Mouse (Mus musculus): ENCODE measurements at regions not wholly inside any gene's neighbourhood (a gene's known extent, or its start where the extent isn't known, plus 50 kb on each side); places are given as distances from the start of the nearest gene placed in this dataset.

DNA sequence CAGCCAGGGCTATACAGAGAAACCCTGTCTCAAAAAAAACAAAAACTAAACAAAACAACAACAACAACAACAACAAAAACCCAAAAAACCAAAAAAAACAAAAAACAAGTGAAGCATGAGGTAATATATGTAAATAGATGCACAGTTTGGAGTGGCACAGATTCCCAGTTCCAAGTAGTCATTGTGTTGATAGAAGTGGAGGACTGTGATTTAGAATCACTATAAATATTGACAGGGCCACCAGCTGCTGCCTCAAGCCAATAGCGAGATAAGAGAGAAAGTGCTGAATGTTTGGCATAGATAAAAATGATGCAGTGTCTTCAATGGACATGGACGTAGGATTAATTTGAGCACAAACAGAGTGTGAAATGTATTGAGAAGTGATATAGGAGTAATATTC lies 266.9 kb upstream of the Cntnap5a start:
- Histone ChIP-seq H3K4me1 (no peaks in the 10 kb centered on the region), H3K9me3 (no peaks in the 10 kb centered on the region), H3K4me2 (no peak overlapping the region), H3K27ac (no peak overlapping the region), H3K27me3 (no peaks in the 10 kb centered on the region), H3K36me3 (replicated peaks) (no peaks in the 10 kb centered on the region), H3K9ac (no peak overlapping the region), H3K4me3 (replicated peaks) (no peak overlapping the region)
- no peak for ATAC-seq (ENCODE audit: low FRiP score)
- 71% methylated on average over 2 of the region's 2 CpGs for WGBS

DNA sequence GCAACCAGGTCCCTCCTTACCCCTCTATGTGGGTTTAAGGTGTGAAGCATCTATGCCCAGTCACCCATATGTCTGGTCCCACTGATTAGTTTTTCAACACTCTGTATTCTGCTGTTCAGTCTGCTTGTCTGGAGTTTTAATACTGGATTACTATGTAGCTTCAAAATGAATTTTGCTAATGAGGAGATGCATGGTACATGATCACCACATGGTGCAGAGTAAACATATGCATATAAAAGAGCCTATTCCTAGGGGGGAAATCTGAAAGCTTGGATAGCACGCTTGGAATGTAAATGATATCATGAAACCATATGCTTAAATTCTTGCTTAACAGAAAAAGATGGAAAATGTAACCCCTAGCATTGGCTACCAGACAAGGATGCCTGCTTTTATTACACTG lies 262.1 kb upstream of the Cntnap5a start:
- Histone ChIP-seq H3K4me2 (no peak overlapping the region), H3K27ac (no peak overlapping the region), H3K4me3 (replicated peaks) (no peak overlapping the region), H3K9me3 (no peaks in the 10 kb centered on the region), H3K36me3 (replicated peaks) (no peaks in the 10 kb centered on the region), H3K9ac (no peak overlapping the region), H3K27me3 (no peaks in the 10 kb centered on the region), H3K4me1 (no peaks in the 10 kb centered on the region)
- 0 out of 2 replicates have a peak, but pooled peaks have one; percentile 23 for ATAC-seq (ENCODE audit: low FRiP score)
- 48% methylated on average over 1 of the region's 1 CpGs for WGBS

DNA sequence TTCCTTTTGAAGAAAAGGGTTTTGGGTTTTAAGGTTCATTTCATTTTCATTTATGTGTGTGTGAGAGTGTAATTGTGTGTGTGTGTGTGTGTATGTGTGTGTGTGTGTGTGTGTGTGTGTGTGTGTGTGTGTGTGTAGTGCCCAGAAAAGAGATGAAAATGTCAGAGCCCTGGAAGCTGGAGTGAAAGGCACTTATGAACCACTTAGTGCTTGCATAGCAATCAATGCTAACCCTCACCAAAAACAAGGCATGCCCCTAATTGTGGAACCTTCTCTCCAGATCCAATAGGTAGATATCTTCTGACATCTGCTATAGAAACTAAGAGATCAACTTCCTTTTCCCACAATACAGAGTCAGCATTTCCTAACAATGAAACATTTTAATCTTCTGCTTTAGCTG lies 261.6 kb upstream of the Cntnap5a start:
- H3K27me3 ChIP-seq = no peaks in the 10 kb centered on the region
- no peak overlapping the region for H3K4me2 ChIP-seq
- no peaks in the 10 kb centered on the region for H3K4me1 ChIP-seq
- no peak overlapping the region for H3K4me3 ChIP-seq (replicated peaks)
- no peaks in the 10 kb centered on the region for H3K36me3 ChIP-seq (replicated peaks)
- H3K9ac ChIP-seq = no peak overlapping the region
- ATAC-seq (ENCODE audit: low FRiP score) = no peak
- no peaks in the 10 kb centered on the region for H3K9me3 ChIP-seq
- H3K27ac ChIP-seq = no peak overlapping the region
